Mouse (Mus musculus) testis, adult 2 months (tissue): ENCODE results near the gene Dnal4.

Experiments
- CTCF ChIP-seq: fragments of 200-500 bp; IDR thresholded peaks from 2 replicates; pipeline ENCODE4 v1.5.1; 2012; ENCODE audit warnings: low read depth, mild to moderate bottlenecking, inconsistent platforms, low read length, moderate library complexity; ENCODE audit not compliant: control insufficient read depth, insufficient read depth, insufficient replicate concordance
- POLR2A ChIP-seq: fragments of 200-500 bp; IDR thresholded peaks from 2 replicates; pipeline ENCODE4 v1.6.1; 2012; ENCODE audit warnings: low read depth, mild to moderate bottlenecking, inconsistent platforms, low read length, moderate library complexity; ENCODE audit not compliant: control insufficient read depth

GRCm38 (mm10) chr15:79810061-79810460 is 32.4 kb upstream of the Dnal4 start:
- TF ChIP-seq POLR2A: no peak
- no peak for TF ChIP-seq CTCF
